Mouse (Mus musculus): ENCODE data around the gene Aldh1l1.

- TF ChIP-seq TAL1 (IDR thresholded peaks at IDR 0.05; ENCODE audit: low read length) (no peak), GATA1 (IDR thresholded peaks at IDR 0.05; ENCODE audit: low read length) (no peak)
Observed at GRCm38 (mm10) chr6:90613277-90613676, 127.0 kb downstream of the Aldh1l1 start.
